Mouse (Mus musculus): Measurements from ENCODE around the gene Olfr547. TPM values are rescaled to one million over a fixed set of nuclear protein-coding genes. Genes with fewer than 3 reads are reported as not detected.

The Olfr547 gene
- polyA plus RNA-seq, 1 experiment from 2014 or later, result not detected

- Histone ChIP-seq H3K36me3 (no peaks in the 10 kb centered on the region), H3K9ac (no peak overlapping the region), H3K27me3 (no peaks in the 10 kb centered on the region), H3K27ac (replicated peaks) (no peak overlapping the region), H3K9me3 (no peaks in the 10 kb centered on the region), H3K4me2 (no peak overlapping the region), H3K4me1 (replicated peaks) (no peaks in the 10 kb centered on the region), H3K4me3 (no peak overlapping the region)
- 70% methylated on average over 3 of the region's 3 CpGs for WGBS
- no peak for ATAC-seq (ENCODE audit: low FRiP score, low read depth)
Measured at GRCm38 (mm10) chr7:102573174-102573830, 38.8 kb downstream of the Olfr547 start.

- no peaks in the 10 kb centered on the region for H3K27me3 ChIP-seq
- no peaks in the 10 kb centered on the region for H3K9me3 ChIP-seq
- H3K9ac ChIP-seq, result no peak overlapping the region
- 77% methylated on average over 6 of the region's 6 CpGs for WGBS
- no peak overlapping the region for H3K27ac ChIP-seq (replicated peaks)
- H3K4me3 ChIP-seq, result no peak overlapping the region
- H3K4me1 ChIP-seq (replicated peaks), result no peaks in the 10 kb centered on the region
- H3K36me3 ChIP-seq, result no peaks in the 10 kb centered on the region
- H3K4me2 ChIP-seq, result no peak overlapping the region
- ATAC-seq (ENCODE audit: low FRiP score, low read depth), result no peak
Measured at GRCm38 (mm10) chr7:102575998-102576397, 41.4 kb downstream of the Olfr547 start.

Other genes with a start within 250 kb of the Olfr547 start
- 51.4 and 61.4 TPM in 2 replicates for gene Rrm1, start 93.1 kb upstream of the Olfr547 start, polyA plus RNA-seq (2015; fragmentation: Nextera tagmentation; extraction: Ambion mirVana)
- gene Olfr543, start 53.1 kb upstream of the Olfr547 start, polyA plus RNA-seq (2015; fragmentation: Nextera tagmentation; extraction: Ambion mirVana), result 0.34 and 0.52 TPM in 2 replicates
- gene Olfr544, start 46.4 kb upstream of the Olfr547 start, polyA plus RNA-seq (2015; fragmentation: Nextera tagmentation; extraction: Ambion mirVana), result 0.16 and 0.18 TPM in 2 replicates
- gene Olfr545, start 35.2 kb upstream of the Olfr547 start, polyA plus RNA-seq (2015; fragmentation: Nextera tagmentation; extraction: Ambion mirVana), result 0.13 and 0.25 TPM in 2 replicates
- gene Olfr548-ps1, start 6.1 kb downstream of the Olfr547 start, polyA plus RNA-seq (2015; fragmentation: Nextera tagmentation; extraction: Ambion mirVana), result not detected in 2 replicates
- gene Olfr549, start 15.1 kb downstream of the Olfr547 start, polyA plus RNA-seq (2015; fragmentation: Nextera tagmentation; extraction: Ambion mirVana), result not detected in 2 replicates
- gene Trim21, start 30.7 kb downstream of the Olfr547 start, polyA plus RNA-seq (2015; fragmentation: Nextera tagmentation; extraction: Ambion mirVana), result 0.25 and 0.26 TPM in 2 replicates
- not detected in 2 replicates for gene Olfr550, start 36.7 kb downstream of the Olfr547 start, polyA plus RNA-seq (2015; fragmentation: Nextera tagmentation; extraction: Ambion mirVana)
- not detected in 2 replicates for gene Olfr551, start 57.1 kb downstream of the Olfr547 start, polyA plus RNA-seq (2015; fragmentation: Nextera tagmentation; extraction: Ambion mirVana)
- gene Olfr552, start 63.0 kb downstream of the Olfr547 start, polyA plus RNA-seq (2015; fragmentation: Nextera tagmentation; extraction: Ambion mirVana), result 0.04 TPM in 1 of 2 replicates, not detected in the other
- gene Olfr553, start 83.5 kb downstream of the Olfr547 start, polyA plus RNA-seq (2015; fragmentation: Nextera tagmentation; extraction: Ambion mirVana), result not detected in 2 replicates
- gene Olfr554, start 103.7 kb downstream of the Olfr547 start, polyA plus RNA-seq (2015; fragmentation: Nextera tagmentation; extraction: Ambion mirVana), result not detected in 2 replicates
- gene Olfr555, start 124.1 kb downstream of the Olfr547 start, polyA plus RNA-seq (2015; fragmentation: Nextera tagmentation; extraction: Ambion mirVana), result not detected in 2 replicates
- not detected in 2 replicates for gene Olfr556, start 130.2 kb downstream of the Olfr547 start, polyA plus RNA-seq (2015; fragmentation: Nextera tagmentation; extraction: Ambion mirVana)
- 6.5 and 7.0 TPM in 2 replicates for gene Trim68, start 152.6 kb downstream of the Olfr547 start, polyA plus RNA-seq (2015; fragmentation: Nextera tagmentation; extraction: Ambion mirVana)
- not detected in 2 replicates for gene Olfr557, start 161.2 kb downstream of the Olfr547 start, polyA plus RNA-seq (2015; fragmentation: Nextera tagmentation; extraction: Ambion mirVana)
- gene Olfr558, start 167.5 kb downstream of the Olfr547 start, polyA plus RNA-seq (2015; fragmentation: Nextera tagmentation; extraction: Ambion mirVana), result 0.13 and 0.14 TPM in 2 replicates
- not detected in 2 replicates for gene Olfr33, start 184.3 kb downstream of the Olfr547 start, polyA plus RNA-seq (2015; fragmentation: Nextera tagmentation; extraction: Ambion mirVana)
- not detected in 2 replicates for gene Olfr559, start 192.7 kb downstream of the Olfr547 start, polyA plus RNA-seq (2015; fragmentation: Nextera tagmentation; extraction: Ambion mirVana)
- gene Olfr560, start 224.6 kb downstream of the Olfr547 start, polyA plus RNA-seq (2015; fragmentation: Nextera tagmentation; extraction: Ambion mirVana), result not detected in 2 replicates
- gene Olfr78, start 224.7 kb downstream of the Olfr547 start, polyA plus RNA-seq (2015; fragmentation: Nextera tagmentation; extraction: Ambion mirVana), result 0.12 TPM in 1 of 2 replicates, not detected in the other
- gene Olfr561, start 236.5 kb downstream of the Olfr547 start, polyA plus RNA-seq (2015; fragmentation: Nextera tagmentation; extraction: Ambion mirVana), result not detected in 2 replicates

Measured in hindbrain, embryonic 15.5 days (tissue).